Mouse (Mus musculus) liver, embryonic 18 days (tissue): ENCODE data around the gene Rbm48. TPM values are rescaled to one million over a fixed set of nuclear protein-coding genes. Genes with fewer than 3 reads are reported as not detected.

Experiments used
- polyA plus RNA-seq: library from polyadenylated mRNA; depleted of rRNA; stranded (reverse); fragments of >200 nt; gene quantifications from 2 replicates; pipeline ENCODE4 v1.2.3, GENCODE M21; 2012; rRNA removed

Rbm48 gene
- 3.1 and 4.1 TPM in 2 replicates for polyA plus RNA-seq

DNA sequence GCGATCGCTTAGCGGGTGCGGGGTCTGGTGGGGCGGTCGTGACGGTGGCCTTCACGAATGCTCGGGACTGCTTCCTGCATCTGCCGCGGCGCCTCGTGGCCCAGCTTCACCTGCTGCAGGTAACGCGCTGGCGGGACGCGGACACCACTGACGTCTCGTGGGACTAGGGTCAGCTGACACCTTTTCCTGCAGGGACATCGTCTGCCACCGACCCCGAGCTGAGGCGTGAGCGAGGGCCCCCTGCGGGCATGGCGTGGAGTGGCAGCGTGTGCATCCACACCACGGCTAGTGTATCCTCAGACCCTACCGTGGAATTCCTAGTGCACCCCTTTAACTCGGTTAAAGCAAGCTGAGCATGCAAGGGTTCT lies at the start of gene Rbm48:
Rbm48 (minus strand) TSS at position 187 of the 368 bp plus-strand sequence.

DNA sequence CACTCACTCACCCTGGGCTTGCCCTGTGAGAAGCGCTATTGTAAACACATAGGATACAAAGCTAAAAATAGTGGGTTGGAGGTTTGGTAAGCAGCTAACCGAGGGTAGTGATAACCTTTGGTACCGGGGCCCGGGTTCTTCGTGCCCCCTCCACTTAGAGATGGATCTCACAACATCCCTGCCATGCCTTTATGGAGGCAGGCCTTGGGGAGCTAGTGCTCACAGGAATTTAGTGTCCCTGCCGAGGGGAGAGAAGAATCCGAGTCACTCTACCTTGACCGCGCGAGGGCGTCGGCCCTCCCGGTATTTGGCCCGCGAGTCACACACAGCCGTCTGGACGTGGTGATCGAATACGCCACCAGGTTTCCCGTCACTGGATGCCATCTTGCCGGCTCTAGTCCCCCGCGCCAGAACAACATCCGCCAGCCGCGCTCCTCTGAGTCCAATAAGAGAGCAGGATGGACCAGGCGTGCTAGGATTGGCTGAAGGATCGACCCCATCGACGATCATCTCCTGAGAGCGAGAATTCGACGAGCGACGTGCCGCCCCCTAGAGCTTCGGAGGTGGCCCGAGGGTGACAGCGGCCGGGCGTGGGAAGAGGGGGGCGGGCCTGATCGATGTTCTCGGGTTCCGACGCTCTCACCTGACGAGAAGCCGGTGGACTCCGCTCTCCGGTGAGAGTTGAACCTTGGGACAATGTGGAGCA lies 539 bp downstream of the Rbm48 start, which contains the start of gene Pex1:
Pex1 (plus strand) TSS at position 374 of the 706 bp plus-strand sequence.

DNA sequence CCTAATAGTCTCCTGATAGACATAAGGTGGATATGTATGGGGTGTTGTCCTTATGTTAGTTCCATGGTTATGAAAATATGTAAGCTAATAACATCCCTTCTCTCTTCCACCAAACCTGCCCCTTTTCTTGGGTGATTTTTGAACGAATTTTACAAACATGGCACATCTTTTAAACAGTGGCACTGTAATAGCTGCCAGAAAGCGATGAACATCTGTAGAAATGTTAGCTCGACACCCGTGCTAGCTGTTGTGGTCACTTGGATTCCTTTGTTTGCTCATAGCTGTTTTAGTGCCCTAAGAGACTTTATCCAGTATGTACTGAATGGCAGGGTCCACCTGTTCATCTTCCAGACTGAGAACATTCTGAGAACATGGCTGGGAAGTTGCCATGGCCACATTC lies 25.1 kb downstream of the Rbm48 start, which contains the start of gene 1700109H08Rik:
1700109H08Rik (plus strand) TSS at position 301 of the 400 bp plus-strand sequence.

DNA sequence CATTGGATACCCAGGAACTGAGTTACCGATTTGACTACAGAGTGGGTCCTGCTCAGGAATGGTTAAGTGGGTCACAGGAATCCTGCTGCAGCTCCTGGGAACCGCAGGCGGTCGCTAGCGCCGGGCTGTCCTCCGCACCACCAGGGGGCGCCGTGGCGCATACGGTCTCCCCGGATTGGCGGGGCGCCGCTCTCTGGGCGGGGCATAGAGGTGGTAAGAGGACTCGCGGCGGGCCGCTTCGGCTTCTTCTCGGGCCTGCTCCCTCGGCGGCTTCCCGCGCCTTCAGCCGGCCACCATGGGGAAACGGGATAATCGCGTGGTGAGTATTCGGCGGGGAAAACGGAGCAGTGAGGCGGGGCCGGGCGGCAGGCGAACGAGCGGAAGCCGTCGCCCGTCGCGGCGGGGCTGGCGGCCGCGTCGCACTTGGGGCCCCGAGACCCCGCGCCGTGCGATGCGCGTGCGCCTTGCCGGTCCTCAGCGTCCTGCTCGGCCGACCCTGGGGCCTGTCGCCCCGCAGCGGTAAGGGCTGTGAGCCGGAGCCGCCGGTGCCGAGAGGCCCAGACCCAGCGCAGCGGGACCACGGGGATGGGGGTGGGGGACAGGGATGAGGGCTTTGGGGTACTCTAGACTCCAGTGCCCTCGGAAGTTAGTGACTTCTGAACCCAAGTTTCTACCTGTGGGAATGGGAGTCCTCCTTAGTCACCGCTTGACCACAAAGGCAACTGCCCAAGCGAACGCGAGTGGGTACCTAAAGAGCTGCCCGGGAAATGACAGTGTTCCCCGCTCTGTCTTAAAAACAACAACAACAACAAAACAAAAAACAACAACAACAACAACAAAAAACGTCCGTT lies 52.5 kb downstream of the Rbm48 start, which contains the start of gene Fam133b:
Fam133b (plus strand) TSS at position 205 of the 851 bp plus-strand sequence.

Other genes with a start within 250 kb of the Rbm48 start
- gene Fam133b, start 52.8 kb downstream of the Rbm48 start, polyA plus RNA-seq = 8.0 and 8.3 TPM in 2 replicates
- 1.3 and 1.4 TPM in 2 replicates for gene 1700109H08Rik, start 25.0 kb downstream of the Rbm48 start, polyA plus RNA-seq
- 7.5 and 7.6 TPM in 2 replicates for gene Pex1, start 519 bp downstream of the Rbm48 start, polyA plus RNA-seq
- gene Tmbim7, start 54.6 kb upstream of the Rbm48 start, polyA plus RNA-seq = not detected in 2 replicates
- 24.6 and 25.6 TPM in 2 replicates for gene Gatad1, start 60.6 kb upstream of the Rbm48 start, polyA plus RNA-seq
- gene Ankib1, start 206.3 kb upstream of the Rbm48 start, polyA plus RNA-seq = 2.8 and 2.9 TPM in 2 replicates
- gene Krit1, start 206.6 kb upstream of the Rbm48 start, polyA plus RNA-seq = 10.2 and 10.3 TPM in 2 replicates
- 0.01 TPM in 2 replicates for gene Lrrd1, start 248.6 kb upstream of the Rbm48 start, polyA plus RNA-seq